Mouse (Mus musculus) fibroblast of lung, adult 2 months (primary cell): ENCODE measurements around the gene Zfp148.
"Not testable (repeated sequence)": the region's sequence is repeated elsewhere in the genome, so short reads cannot be mapped to it uniquely, and the experiment has no call there.

Experiments
- DNase-seq: peaks from one replicate; pipeline ENCODE4 v3.0.0-alpha.2; 2011; ENCODE audit warnings: low read depth

Gene Zfp148

DNA sequence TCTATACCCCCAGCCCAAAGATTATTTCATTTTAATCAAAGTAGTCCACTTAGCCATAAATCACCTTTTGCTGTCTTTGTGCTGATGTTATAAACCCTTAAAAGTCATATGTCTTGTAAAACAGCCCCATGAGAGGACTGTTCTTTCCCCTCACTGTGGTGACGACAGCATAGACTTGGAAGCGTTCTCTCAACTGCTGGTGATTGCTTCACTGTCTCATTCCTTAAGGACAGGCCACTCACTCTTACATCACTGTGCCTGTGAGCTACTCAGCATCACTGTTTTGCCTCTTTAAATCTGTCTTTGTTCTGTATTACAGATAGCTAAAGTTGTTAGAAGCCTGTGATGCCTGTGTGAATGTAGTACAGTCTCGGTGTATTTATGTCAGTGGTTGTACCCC is 80.8 kb downstream of the Zfp148 start:
- peak; percentile 32 for DNase-seq

DNA sequence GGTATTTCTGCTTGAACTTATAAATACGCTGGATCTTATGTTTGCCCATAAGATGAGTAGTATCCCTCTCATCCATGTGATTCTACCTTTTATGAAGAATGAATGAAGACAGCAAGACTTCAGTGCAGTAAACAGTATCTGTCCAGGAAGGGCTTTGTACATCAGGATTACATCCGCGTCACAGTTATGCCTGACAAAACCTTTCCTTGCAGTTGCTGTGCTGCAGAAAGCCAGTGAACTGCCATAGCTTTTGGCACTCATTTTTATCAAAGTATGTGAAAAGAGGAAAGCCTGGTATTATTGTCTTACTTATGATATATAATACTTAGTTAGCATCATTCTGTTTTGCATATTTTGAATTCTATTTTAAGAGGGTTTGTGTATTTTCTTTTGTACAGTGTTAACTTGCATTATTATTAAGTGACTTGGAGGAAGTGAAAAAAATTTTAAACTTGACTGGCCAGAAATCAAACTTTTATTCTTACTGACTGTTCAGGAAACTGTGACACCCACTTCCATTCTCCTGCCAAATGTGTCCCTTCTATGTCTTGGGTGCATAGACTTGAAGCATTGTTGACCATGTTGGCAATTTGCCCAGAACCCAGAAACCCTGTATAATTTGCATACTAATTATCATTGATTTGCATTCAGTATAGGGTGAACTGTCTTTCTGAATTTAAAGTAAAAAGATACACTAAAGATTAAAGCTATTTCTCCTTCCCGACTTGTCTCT is 84.0 kb downstream of the Zfp148 start:
- no peak for DNase-seq

DNA sequence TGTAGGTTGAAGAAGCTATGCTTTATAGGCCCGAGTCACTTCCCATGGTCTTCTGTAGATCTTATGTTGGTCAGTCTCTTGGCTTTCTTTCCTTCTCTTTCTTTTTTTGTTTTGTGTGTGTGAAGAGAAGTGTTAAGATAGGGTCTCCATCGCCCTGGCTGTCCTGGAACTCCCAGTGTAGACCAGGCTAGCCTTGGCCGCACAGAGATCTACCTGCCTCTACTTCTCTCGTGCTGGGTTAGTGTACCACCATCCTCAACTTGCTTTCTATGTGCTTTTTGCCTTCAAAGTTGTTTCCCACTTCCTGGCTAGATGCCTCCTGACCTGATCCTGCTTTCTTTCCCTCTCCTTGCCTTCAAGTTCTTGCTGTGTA is 84.6 kb downstream of the Zfp148 start:
- DNase-seq = no peak

DNA sequence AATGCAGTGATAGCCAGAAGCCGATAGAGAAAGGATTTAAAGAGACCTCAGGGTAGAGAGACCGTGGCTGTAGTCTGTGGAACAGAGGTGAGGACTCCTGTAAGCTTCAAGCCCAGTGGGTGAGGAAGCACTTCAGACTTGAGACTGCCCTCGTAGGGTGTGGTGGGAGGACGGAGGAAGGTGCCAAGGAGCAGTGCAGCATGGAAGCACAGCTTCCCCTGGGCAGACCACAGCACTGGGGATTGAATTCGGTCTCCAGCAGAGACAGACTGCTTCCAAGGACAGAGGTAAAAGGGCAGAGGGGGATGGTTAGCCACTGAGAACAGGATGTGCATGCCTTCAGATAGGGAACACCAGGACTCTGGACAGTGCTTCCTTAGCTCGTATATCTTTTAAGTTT is 86.8 kb downstream of the Zfp148 start:
- DNase-seq = no peak

DNA sequence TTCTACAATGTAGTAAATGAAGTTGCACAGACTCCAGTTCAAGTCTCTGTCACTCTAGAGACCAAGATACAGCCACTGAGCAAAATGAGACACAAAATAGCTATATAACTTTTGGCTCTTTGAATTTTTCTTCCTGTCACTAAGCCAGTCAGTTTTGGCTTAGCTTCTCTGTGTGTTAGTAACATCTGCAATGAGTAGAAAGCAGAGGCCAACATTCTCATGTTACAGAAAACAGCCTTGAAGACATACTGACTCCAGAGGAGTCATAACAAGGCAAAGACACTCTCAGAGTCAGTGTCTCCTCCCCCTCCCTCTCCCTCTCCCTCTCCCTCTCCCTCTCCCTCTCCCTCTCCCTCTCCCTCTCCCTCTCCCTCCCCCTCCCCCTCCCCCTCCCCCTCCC is 89.3 kb downstream of the Zfp148 start:
- DNase-seq = no peak

DNA sequence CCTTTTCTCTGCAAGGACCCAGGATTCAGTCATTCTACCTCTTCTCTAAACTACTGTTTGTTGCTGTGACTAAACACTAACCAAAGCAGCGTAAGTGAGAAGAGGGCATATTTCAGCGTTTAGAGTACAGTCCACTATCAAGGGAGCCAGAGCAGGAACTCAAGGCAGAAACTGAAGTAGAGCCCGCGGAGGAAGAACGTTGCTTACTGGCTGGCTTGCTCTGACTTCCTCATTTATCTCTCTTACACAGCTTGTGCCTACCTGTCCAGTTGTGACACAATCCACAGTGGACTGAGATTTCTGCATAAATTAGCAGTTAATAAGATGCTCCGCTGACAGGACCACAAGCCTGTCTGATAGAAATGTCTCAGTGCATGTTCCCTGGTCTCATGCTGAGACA is 93.7 kb downstream of the Zfp148 start:
- DNase-seq = no peak

DNA sequence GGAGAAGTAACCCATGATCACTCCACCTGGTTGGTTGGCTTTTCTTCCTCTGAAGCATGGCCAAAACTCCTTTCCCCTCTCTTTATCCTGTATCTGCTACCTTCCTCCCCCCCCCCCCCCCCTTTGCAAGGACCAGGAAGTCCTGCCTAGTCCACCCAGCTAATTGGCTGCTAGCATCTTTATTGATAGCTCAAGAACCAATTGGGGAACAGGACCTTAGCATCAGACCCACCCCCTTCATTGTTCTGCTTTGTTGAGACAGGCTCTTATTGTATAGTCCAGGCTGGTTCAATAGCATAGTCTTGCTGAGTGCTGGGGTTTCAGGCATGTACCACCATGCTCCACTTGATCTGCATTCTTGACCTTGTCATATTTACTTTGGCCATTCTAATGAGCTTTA is 99.3 kb downstream of the Zfp148 start:
- DNase-seq = no peak

DNA sequence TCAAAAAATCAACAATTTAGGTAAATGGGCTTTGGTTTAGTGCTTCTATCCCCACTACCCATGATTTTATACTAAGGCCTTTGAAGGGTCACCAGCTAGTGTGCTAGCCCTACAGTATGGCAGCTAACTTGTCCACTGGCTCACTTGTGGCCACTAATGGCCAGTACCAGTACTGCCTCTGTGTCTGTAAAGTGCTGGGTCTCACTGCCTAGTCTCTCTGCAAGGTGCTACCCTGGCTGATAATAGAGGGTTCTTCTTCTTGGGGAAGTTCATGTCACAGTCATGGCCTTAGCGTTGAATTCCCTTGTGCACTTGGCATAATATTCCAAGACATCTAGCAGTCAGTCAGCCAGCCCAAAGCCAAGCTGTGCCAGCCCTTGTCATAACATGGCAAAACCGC is 100.5 kb downstream of the Zfp148 start:
- no peak for DNase-seq

DNA sequence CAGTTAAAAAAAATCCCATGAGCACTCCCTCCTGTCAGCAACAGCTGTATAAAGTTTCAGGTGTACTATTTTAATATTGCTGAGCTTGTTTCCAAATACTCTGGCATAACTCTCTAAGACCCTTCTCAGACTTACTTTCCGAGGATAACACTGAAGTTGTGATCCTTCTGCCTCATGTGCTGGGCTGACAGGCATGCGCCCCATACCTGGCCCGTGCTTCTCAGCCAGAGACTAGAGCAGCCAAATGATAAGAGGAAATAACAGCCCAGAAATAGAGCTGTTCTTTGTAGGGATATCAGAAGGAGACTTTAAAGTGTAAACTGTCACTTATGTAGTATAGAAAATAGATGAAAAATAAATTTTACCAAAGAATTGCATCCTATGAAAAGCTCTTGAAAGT is 101.7 kb downstream of the Zfp148 start:
- DNase-seq = no peak

DNA sequence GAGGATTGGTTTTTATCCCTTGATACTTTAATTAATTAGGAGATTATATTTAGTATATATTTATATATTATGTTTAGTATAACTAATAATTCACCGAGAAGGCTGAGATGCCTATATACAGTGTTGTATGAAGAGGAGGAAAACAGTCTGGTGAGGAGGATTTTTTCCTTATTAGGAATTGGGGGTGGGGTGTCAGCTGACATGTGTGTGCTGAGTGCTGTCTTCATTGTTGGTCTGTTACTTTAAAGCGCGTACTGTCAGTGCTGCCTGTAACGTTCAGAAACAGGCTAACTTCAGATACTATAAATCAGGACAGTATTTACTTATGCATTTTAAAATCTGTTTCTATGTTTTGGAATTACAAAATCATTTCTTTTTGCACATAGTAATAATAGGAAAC is 107.1 kb downstream of the Zfp148 start:
- no peak for DNase-seq

DNA sequence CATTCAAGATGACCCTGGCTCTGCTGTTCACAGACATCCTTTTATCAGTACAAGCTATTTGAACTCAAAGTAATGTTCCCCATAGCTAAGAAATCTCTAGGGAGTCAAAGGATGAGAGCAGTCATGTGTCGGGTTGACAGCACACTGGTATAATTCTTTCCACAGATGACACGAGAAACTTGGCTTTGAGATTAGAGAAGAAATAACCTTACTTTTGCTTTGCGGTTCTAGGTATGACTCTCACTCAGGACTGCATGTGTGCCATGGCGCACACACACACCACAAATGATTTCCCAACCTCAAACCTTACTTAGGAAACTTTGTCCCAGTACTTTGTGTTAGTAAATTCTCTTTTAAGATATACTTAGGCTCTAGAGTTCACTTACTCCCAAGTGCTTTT is 113.7 kb downstream of the Zfp148 start:
- no peak for DNase-seq

DNA sequence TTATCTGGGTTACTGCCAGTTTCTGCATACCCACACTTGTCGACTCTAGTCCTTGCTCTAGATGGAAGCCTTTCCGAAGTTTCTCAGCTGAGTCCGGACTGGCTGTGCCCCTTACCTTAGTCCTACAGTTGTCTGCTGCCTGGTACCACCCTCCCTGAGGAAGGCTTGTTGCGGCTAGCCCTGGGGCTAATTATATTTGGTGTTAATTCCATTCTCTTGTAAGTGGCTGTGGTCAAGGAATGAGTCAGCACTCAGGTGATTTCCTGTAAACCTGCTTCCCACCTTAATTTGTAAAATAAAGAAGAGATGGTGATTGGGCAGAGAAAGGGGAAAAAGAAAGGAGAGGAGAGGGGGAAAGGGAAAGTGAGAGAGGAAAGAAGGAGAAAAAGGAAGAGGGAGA is 127.4 kb downstream of the Zfp148 start:
- DNase-seq = no peak

DNA sequence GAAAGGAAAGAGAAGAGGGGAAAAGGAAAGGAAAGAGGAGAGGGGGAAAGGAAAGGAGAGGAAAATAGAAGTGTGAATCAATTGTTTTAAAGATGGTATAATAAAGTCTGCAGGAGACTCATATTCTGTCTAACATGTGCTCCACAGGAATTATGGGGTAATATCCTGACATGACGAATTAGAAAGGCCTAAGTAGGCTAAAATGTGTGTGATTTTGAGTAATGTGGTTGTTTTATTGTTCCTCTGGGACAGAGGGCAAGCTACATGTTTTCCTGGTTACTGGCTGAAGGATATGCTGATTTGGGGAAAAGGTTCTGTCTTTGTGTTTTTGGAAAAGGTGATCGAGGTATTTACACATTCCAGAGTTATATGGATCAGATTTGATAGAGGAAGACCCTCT is 128.6 kb downstream of the Zfp148 start:
- not testable (repeated sequence) for DNase-seq

DNA sequence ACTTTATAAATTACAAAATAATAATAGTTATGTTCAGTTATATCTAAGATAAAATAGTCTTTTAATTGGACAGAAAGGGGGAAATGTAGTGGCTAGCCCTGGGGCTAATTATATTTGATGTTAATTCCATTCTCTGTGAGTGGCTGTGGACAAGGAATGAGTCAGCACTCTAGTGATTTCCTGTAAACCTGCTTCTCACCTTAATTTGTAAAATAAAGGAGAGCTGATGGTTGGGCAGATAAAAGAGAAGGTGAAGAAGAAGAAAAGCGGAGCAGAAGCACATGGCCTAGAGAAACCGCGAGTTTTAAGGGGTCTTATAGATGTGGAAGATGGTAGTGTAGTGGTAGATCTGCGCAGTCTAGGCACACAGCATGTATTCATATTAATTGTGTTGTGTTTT is 130.2 kb downstream of the Zfp148 start:
- DNase-seq = not testable (repeated sequence)

DNA sequence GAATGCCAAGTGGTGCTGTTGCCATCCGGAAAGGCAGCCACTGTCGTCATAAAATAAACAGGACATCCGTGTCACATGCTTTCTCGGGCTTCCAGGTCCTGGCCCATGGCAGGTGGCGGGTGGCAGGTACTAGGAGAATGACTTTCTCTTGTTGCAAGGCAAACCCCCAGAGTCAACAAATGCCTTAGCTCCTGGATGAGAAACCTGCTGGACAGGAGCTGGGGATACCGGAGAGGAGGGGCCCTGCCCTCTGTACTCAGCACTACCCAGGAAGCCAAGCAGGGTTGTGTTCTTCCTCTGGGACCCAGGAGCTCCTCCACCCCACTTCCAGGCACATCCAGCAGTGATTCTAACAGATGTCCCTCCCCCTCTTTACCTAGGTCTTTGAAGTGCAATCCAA is 131.9 kb downstream of the Zfp148 start:
- DNase-seq = no peak

DNA sequence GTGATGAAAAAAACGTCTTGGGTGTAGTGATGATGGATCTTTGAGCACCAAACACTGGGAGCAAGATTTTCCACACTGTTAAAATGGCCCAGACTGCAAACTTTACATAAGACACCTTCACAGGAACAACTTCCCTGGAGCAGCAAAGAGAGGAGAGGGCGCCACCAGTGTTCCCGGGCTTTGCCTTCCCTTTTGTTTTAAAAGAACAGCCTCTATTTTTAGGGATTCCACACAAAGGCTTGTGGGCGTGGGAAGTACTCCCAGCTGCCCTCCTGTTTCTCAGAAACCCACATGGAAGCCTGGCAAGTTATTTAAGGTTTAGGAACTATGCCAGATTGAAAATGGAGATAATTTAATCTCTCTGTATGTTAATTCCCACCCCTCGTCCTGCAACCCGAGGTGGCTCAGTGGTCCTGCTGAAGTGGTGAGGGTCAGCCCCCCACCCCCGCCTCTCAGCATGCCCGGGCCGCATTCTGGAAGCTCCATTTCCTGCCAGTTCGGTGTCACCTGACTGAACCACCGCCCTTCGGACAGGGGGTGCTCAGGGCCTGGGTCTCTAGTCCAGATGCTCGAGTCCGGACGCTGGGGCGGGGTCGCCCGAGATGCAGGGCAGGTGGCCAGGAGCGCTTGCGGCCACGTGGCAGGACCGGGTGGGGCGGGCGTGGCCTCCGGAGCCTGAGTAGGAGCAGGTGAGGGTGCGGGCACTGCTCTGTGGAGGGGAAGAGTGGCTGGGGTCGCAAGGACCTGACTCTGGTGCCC is 136.3 kb downstream of the Zfp148 start, which contains the start of gene Slc12a8:
Slc12a8 (plus strand) TSS at position 522 of the 759 bp plus-strand sequence.
- peak; percentile 6 for DNase-seq

DNA sequence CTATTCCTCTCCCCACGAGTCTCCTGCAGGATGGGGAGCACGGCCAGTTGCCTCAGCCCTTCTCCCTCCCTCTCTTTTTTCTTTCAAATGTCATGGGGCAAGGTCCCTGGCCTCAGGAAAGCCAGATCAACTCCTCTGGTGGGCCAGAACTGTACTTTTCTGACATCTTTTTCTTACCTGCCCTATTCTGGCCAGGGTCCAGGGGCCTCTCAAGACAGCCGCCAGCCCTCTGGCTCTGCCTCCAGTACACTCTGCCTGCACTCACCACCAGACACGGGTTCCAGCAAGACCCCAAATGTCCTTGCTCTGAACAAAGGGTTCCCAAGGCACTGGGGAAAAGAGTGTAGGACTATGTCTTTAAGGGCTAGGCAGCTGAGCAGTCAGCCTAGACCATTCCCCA is 137.0 kb downstream of the Zfp148 start:
- no peak for DNase-seq

DNA sequence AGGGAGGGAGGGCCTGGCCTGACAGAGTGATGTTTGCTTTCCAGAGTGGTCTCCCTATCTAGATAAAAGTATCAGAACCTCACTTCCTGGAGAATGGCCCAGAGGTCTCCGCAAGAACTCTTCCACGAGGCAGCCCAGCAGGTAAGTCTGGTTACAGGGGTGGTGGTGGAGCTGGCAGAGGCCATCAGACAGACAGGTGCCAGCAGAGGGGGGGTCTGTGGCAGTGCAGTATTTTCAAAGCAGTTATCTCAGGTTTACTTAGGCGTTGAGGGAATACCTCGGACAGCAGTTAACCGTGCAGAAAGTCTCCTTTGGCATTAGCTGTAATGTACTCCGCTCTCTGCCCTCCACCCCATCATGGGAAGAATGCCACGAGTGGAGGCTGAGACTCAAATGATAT is 137.6 kb downstream of the Zfp148 start:
- DNase-seq = no peak

DNA sequence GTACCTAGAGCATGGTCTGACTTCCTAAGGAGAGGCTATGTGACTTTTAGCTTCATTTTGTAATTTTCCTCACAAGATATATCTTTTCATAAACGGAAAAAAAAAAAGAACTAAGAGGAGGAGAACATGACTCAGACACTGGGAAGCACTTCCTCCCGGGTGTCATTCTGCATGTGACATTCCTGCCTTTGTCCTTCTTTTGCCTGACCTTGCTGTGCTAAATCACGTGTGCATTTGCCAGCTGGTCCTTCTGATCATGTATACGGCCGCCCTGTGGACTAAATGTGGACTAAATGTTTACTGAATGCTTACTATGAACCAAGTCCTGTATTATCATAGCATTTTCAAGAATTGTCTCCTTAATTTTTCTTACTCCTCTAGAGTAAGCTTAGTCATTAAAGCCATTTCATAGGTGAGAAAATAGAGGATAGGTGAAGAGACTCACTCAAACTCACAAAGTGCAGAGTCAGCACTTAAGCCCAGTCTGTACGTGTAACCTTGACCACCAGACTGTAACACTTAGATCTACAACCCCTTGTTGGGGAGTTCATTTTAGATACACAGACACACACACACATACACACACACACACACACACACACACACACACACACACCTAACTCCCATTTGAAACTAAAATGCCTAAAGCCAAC is 139.4 kb downstream of the Zfp148 start:
- no peak for DNase-seq

DNA sequence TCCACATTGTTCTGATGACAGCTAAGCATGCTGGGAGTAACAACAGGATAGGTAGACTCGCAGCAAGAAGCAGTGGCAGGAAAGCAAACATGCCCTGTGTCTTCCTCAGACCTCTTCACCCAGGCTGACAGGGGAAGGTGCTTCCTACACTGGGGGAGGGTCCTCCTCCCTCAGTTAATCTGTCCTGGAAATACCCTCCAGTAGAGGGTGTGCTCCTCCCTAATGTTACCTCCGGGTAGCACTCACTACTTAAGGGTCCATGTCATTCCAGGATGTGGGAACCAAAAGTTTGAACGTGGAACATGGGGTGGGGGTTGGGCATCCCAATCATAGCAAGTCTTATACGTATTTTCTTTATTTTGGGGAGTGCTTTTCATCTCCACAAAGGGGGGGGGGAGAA is 141.9 kb downstream of the Zfp148 start:
- DNase-seq = no peak

DNA sequence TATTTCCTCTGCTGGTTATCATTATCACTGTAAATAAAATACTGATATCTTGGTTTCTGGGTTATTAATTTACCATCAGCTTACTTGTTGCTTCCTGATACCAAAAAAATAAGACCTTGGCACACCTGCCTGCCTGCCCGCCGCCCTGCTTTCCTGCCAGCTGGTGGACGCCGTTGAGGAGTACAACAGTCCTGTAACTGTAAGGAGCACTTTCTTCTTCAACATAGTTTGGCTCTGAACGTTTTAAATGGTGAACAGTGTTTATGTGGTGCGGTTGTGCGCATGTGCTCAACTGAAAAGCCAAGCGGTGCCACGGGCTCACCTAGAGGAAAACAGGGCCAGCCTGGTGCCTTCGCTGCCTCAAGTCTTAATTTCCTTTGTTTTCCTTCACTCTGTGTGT is 142.9 kb downstream of the Zfp148 start:
- DNase-seq = no peak

DNA sequence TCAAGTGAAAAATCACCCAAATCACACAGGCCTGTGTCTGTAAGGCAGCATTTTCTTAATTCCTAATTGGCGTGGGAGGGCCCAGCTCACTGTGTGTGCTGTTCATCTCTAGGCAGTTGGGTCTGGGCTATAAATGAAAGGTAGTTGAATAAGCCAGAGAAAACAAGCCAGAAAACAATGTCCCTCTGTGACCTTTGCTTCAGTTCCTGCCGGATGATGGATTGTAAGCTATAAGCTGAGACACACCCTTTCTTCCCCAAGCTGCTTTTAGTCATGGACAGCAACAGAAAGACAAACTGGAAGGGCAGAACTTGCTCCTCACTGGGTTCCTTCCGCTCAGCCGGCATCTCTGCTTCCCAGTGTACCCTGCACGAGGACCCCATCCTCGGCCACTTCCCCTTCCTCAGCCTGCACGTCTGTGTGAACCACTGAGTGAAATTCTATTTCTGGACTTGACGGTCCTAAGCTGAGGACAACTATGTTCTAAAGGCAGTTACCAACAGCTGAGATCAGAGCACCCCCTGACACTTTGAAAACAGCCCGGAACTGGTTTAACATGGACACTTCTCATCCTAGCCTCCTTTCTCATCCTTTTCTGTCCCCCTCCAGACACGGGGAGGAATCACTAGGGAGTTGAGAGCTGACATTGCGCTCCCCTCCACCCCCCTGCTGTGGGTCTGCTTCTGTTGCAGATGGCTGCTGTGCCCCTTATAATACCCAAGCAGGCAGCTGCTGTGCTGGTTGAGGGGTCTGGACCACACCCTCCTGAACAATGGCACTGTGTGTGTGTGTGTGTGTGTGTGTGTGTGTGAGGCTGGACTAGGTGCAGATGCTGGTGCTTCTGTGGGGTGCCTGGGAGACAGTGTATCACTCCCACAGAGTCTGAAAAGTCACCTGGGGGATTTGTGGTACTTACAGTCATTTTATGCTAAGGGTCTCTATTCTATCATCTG is 149.1 kb downstream of the Zfp148 start:
- DNase-seq = peak; percentile 17
